Mouse (Mus musculus) CH12.LX (cell line): Measurements from ENCODE around the gene Nrg3.

Source experiments
- CTCF ChIP-seq, 2 experiments: IDR thresholded peaks in 1 of 2; conservative IDR thresholded peaks in 1 of 2; 2 replicates each; pipeline ENCODE4 v1.5.1; 2011 to 2012; ENCODE audit warnings: low read depth in 2 of 2, low read length in 2 of 2, improper control_type of control experiment in 1 of 2, inconsistent platforms in 1 of 2, mild to moderate bottlenecking in 1 of 2, moderate library complexity in 1 of 2
- EP300 ChIP-seq: IDR thresholded peaks from 2 replicates; pipeline ENCODE4 v1.6.1; 2011; ENCODE audit warnings: low read length, improper control_type of control experiment
- HCFC1 ChIP-seq: IDR thresholded peaks from 2 replicates; pipeline ENCODE4 v1.6.1; 2012; ENCODE audit warnings: low read depth, mild to moderate bottlenecking, inconsistent platforms, low read length, improper control_type of control experiment
- MAX ChIP-seq: IDR thresholded peaks from 2 replicates; pipeline ENCODE4 v1.6.1; 2011; ENCODE audit warnings: low read length, improper control_type of control experiment
- NELFE ChIP-seq: IDR thresholded peaks from 2 replicates; pipeline ENCODE4 v1.6.1; 2011; ENCODE audit warnings: low read depth, low read length, improper control_type of control experiment
- POLR2A ChIP-seq: IDR thresholded peaks from 2 replicates; pipeline ENCODE4 v1.6.1; 2011; ENCODE audit warnings: low read depth, mild to moderate bottlenecking, improper control_type of control experiment, low read length
- SMC3 ChIP-seq: IDR thresholded peaks from 2 replicates; pipeline ENCODE4 v1.6.1; 2011; ENCODE audit warnings: low read depth, low read length, improper control_type of control experiment
- TBP ChIP-seq: conservative IDR thresholded peaks from 2 replicates; pipeline ENCODE4 v1.6.1; 2011; ENCODE audit warnings: low read depth, low read length, improper control_type of control experiment
- USF2 ChIP-seq: conservative IDR thresholded peaks from 2 replicates; pipeline ENCODE4 v1.6.1; 2011; ENCODE audit warnings: low read depth, low read length, improper control_type of control experiment
- ZC3H11A ChIP-seq: IDR thresholded peaks from 2 replicates; pipeline ENCODE4 v1.6.1; 2012; ENCODE audit warnings: low read depth, mild to moderate bottlenecking, inconsistent platforms, low read length, improper control_type of control experiment
- ZNF384 ChIP-seq: IDR thresholded peaks from 2 replicates; pipeline ENCODE4 v1.6.1; 2012; ENCODE audit warnings: low read depth, low read length, improper control_type of control experiment, inconsistent platforms

DNA sequence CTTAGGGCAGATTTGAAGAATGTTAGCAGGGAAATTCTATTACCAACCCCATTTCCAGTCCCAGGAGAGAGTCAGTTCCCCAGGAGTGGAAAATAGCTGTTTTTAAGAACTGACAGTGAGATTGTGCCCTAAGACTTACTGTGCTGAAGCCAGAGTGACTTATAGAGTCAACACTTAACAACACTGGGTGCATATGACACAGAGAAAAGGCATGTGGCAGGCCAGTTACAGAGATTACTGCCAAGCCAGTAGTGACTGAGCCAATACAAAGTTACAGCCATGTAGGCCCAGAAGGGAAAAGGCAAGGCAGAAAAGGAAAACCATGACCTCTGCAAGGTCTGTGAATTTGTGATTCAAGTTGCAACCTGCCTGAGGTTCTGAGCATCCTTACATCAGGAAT lies 1098.2 kb downstream of the Nrg3 start:
- no peak for TF ChIP-seq CTCF (conservative IDR thresholded peaks at IDR 0.05 in 1 of 2, IDR thresholded peaks at IDR 0.05 in 1 of 2; ENCODE audit: low read depth in 2 of 2, low read length in 2 of 2)
- TF ChIP-seq POLR2A, result no peak
- no peak for TF ChIP-seq ZC3H11A
- no peak for TF ChIP-seq HCFC1
- TF ChIP-seq USF2, result no peak
- no peak for TF ChIP-seq ZNF384
- TF ChIP-seq MAX, result no peak
- no peak for TF ChIP-seq SMC3
- TF ChIP-seq EP300, result no peak
- TF ChIP-seq NELFE, result no peak
- TF ChIP-seq TBP, result no peak
